Mouse (Mus musculus): Measurements from ENCODE around the gene Sergef.

Gene Sergef

GRCm38 (mm10) chr7:46448922-46449645, 190.5 kb downstream of the Sergef start:
- no peak for DNase-seq (ENCODE audit: low read depth, low spot score)

- DNase-seq (ENCODE audit: low read depth, low spot score): no peak
Observed at GRCm38 (mm10) chr7:46447473-46448165, 192.0 kb downstream of the Sergef start.

GRCm38 (mm10) chr7:46445896-46446295, 193.7 kb downstream of the Sergef start:
- no peak for DNase-seq (ENCODE audit: low read depth, low spot score)

GRCm38 (mm10) chr7:46443163-46443562, 196.4 kb downstream of the Sergef start:
- DNase-seq (ENCODE audit: low read depth, low spot score): no peak

GRCm38 (mm10) chr7:46438537-46439141, 201.0 kb downstream of the Sergef start:
- no peak for DNase-seq (ENCODE audit: low read depth, low spot score)

GRCm38 (mm10) chr7:46435833-46436232, 203.8 kb downstream of the Sergef start:
- DNase-seq (ENCODE audit: low read depth, low spot score): no peak

GRCm38 (mm10) chr7:46433874-46434273, 205.7 kb downstream of the Sergef start:
- DNase-seq (ENCODE audit: low read depth, low spot score): no peak

- no peak for DNase-seq (ENCODE audit: low read depth, low spot score)
Observed at GRCm38 (mm10) chr7:46425012-46425411, 214.6 kb downstream of the Sergef start.

- no peak for DNase-seq (ENCODE audit: low read depth, low spot score)
Observed at GRCm38 (mm10) chr7:46423951-46424350, 215.7 kb downstream of the Sergef start.

GRCm38 (mm10) chr7:46422764-46423412, 216.7 kb downstream of the Sergef start:
- DNase-seq (ENCODE audit: low read depth, low spot score): peak; percentile 82

- DNase-seq (ENCODE audit: low read depth, low spot score): no peak
Observed at GRCm38 (mm10) chr7:46422052-46422763, 217.4 kb downstream of the Sergef start.

- no peak for DNase-seq (ENCODE audit: low read depth, low spot score)
Observed at GRCm38 (mm10) chr7:46421535-46421934, 218.1 kb downstream of the Sergef start.

- DNase-seq (ENCODE audit: low read depth, low spot score): no peak
Observed at GRCm38 (mm10) chr7:46418102-46418622, 221.4 kb downstream of the Sergef start.

GRCm38 (mm10) chr7:46417467-46417866, 222.1 kb downstream of the Sergef start:
- DNase-seq (ENCODE audit: low read depth, low spot score): no peak

GRCm38 (mm10) chr7:46415818-46416425, 223.7 kb downstream of the Sergef start:
- no peak for DNase-seq (ENCODE audit: low read depth, low spot score)

GRCm38 (mm10) chr7:46413959-46414725, 225.5 kb downstream of the Sergef start:
- no peak for DNase-seq (ENCODE audit: low read depth, low spot score)

- no peak for DNase-seq (ENCODE audit: low read depth, low spot score)
Observed at GRCm38 (mm10) chr7:46412823-46413222, 226.8 kb downstream of the Sergef start.

GRCm38 (mm10) chr7:46410727-46411126, 228.9 kb downstream of the Sergef start:
- no peak for DNase-seq (ENCODE audit: low read depth, low spot score)

- peak; percentile 92 for DNase-seq (ENCODE audit: low read depth, low spot score)
Observed at GRCm38 (mm10) chr7:46409204-46409789, 230.3 kb downstream of the Sergef start.

- DNase-seq (ENCODE audit: low read depth, low spot score): no peak
Observed at GRCm38 (mm10) chr7:46408606-46409005, 231.0 kb downstream of the Sergef start.
